Mouse (Mus musculus) thymus, adult 2 months (tissue): Measurements from ENCODE around the gene Fem1b.

Experiments
- CTCF ChIP-seq: fragments of 200-500 bp; IDR thresholded peaks from 2 replicates; pipeline ENCODE4 v1.5.1; 2012; ENCODE audit warnings: mild to moderate bottlenecking, control low read depth, low read length, moderate library complexity, borderline replicate concordance; ENCODE audit not compliant: control insufficient read depth, poor library complexity, insufficient read depth; ENCODE audit errors: extremely low read depth
- POLR2A ChIP-seq: fragments of 200-500 bp; IDR thresholded peaks from 2 replicates; pipeline ENCODE4 v1.6.1; 2012; ENCODE audit warnings: mild to moderate bottlenecking, low read length, control low read depth, moderate library complexity; ENCODE audit not compliant: control insufficient read depth, poor library complexity, insufficient read depth; ENCODE audit errors: extremely low read depth

DNA sequence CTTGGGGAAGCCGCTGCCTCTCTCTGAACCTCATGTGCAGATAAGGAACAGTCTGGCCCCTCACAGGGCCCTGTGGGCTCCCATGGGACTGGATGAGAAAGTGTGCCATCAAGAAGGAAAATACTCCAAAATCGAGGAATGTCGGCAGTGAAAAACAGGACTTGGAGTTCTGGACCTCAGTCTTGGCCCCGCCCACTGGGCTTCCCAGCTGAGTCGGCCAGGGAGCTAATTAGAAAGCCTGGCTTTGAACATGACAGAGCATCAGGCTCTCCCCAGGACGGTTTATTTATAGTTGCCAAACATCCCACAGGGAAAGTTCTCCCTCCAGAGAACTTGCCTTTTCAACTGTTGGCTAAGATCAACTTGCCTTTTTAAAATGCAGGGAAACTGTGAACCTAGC is 62.1 kb downstream of the Fem1b start:
- TF ChIP-seq CTCF (no peak), POLR2A (no peak)
